Mouse (Mus musculus) spleen, adult 2 months (tissue): Measurements from ENCODE around the gene Dlec1.

ENCODE experiments used
- CTCF ChIP-seq: fragments of 200-500 bp; IDR thresholded peaks from 2 replicates; pipeline ENCODE4 v1.5.1; 2011; ENCODE audit warnings: mild to moderate bottlenecking, inconsistent platforms; ENCODE audit not compliant: insufficient read depth, insufficient read length, insufficient replicate concordance; ENCODE audit errors: extremely low read depth
- POLR2A ChIP-seq: fragments of 200-500 bp; IDR thresholded peaks from 2 replicates; pipeline ENCODE4 v1.6.1; 2011; ENCODE audit warnings: low read depth, low read length, inconsistent platforms

DNA sequence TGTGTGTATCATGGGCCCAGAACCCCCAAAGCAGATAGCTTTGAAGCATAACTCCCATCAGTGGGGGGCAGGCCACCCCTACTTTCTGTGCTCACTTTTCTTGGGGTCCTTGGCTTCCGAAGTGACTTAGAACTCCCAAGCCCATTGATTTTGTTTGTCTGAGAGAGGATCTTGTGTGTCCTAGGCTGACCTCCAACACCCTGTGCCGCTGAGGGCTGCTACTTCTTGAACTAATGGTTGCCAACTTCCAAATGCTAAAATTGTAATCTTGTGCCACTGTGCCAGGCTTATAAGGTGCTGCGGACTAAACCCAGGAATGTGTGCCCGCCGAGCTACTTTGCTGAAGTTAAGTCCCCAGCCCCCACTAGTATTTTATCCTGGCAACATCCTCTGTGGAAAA lies 11.8 kb upstream of the Dlec1 start:
- no peak for TF ChIP-seq CTCF
- no peak for TF ChIP-seq POLR2A
